Mouse (Mus musculus) liver, embryonic 14.5 days (tissue): Measurements from ENCODE around the gene Rassf4.
A peak's percentile ranks its signal among the peaks of the same experiment; 100 is the strongest.

Experiments
- CTCF ChIP-seq: IDR thresholded peaks from 2 replicates; pipeline ENCODE4 v1.5.1; 2016; ENCODE audit warnings: antibody characterized with exemption, low read depth, control low read depth
- EP300 ChIP-seq: IDR thresholded peaks from 2 replicates; pipeline ENCODE4 v1.6.1; 2016; ENCODE audit warnings: antibody characterized with exemption, low read depth

DNA sequence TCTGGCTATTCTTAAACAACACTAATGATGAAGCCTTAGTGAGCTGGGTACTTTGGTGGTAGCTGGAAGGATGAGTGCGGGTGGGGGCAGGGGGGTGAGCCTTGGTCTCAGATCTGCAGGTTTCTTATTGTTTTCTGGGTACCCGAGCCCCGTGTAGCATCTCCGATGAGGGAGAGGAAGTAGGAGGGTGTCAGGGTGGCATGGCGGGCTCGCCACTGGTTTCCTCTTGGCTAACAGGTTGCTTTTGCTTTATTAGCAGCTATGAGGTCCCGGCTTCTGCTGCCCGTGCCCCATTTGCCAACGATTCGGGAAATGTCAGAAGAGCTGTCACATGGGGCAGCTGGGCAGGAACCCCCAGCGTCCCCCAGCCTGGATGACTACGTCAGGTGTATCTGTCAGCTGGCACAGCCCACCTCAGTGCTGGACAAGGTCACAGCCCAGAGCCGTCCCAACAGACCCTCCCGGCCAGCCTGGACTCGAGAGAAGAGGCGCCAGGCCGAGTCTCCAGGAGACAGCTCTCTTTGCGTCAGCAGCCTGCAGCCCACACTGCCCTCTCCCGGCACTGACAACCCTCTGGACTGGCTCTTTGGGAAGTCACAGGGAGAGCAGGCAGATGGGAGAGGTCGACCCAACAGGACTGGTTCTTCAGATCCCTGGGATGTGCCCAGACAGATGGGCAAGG, 22.2 kb downstream of the Rassf4 start:
- TF ChIP-seq EP300 (no peak), CTCF (peak; percentile 55)
